ENCODE assay signal across 8 mouse cellular contexts in genomic region chr15:83056378-83057083, GRCm38 (mm10). TPM values are rescaled to one million over a fixed set of nuclear protein-coding genes. Genes with fewer than 3 reads are reported as not detected.
DNase-seq lines count a peak whose midpoint lies in the region; ATAC-seq and TF ChIP-seq lines count a peak whose summit lies in the region.

No protein-coding gene starts in this region.

- no peak overlapping the region for H3K27ac ChIP-seq in intestine, postnatal 0 days (ENCODE audit: low read depth, low read length)
- H3K27ac ChIP-seq in liver, embryonic 13.5 days: no peak overlapping the region

- under 1% methylated on average over 29 of the region's 29 CpGs for WGBS in intestine, postnatal 0 days
- WGBS in liver, embryonic 13.5 days (ENCODE audit: insufficient replicate concordance): 1% methylated on average over 29 of the region's 29 CpGs

- H3K9me3 ChIP-seq in intestine, postnatal 0 days (ENCODE audit: control insufficient read depth): no peaks in the 10 kb centered on the region
- H3K9me3 ChIP-seq in liver, embryonic 13.5 days (replicated peaks): no peaks in the 10 kb centered on the region

- no peak overlapping the region for H3K9ac ChIP-seq in intestine, postnatal 0 days (ENCODE audit: low read depth, low read length)
- H3K9ac ChIP-seq in liver, embryonic 13.5 days: no peak overlapping the region

- H3K27me3 ChIP-seq in intestine, postnatal 0 days (replicated peaks; ENCODE audit: control insufficient read depth, insufficient read depth, low read length): 0 out of 2 replicates have a peak, but pooled peaks cover 8% of the 10 kb centered on the region
- H3K27me3 ChIP-seq in liver, embryonic 13.5 days: peaks cover 43% of the 10 kb centered on the region

- no peaks in the 10 kb centered on the region; the same call in 1 of the 2 replicates for H3K4me1 ChIP-seq in intestine, postnatal 0 days (replicated peaks; ENCODE audit: control insufficient read depth, insufficient read depth, low read length)
- peaks cover 23% of the 10 kb centered on the region for H3K4me1 ChIP-seq in liver, embryonic 13.5 days (replicated peaks)

- DNase-seq in cerebellum, postnatal 10 days: peak; percentile 47 to 61
- no peak for DNase-seq in cerebellum, postnatal 4 days (ENCODE audit: low spot score in 2 of 2)
- DNase-seq in adrenal gland, postnatal 36 days: peak; percentile 49 to 56
- peak; percentile 54 to 58 for DNase-seq in frontal cortex, postnatal 10 days (ENCODE audit: low spot score in 2 of 2)
- DNase-seq in liver, embryonic 13.5 days: no peak
- DNase-seq in right cerebral cortex, postnatal 10 days (ENCODE audit: low spot score in 2 of 2): peak; percentile 75 to 80
- no peak for DNase-seq in gastrocnemius, adult 18-20 months (ENCODE audit: low spot score)

- H3K4me3 ChIP-seq in intestine, postnatal 0 days (ENCODE audit: low read depth, low read length): peak overlapping the region; percentile 36
- H3K4me3 ChIP-seq in liver, embryonic 13.5 days (replicated peaks): peak overlapping the region; percentile 33

- H3K36me3 ChIP-seq in intestine, postnatal 0 days (ENCODE audit: control insufficient read depth, insufficient read depth): no peaks in the 10 kb centered on the region
- no peaks in the 10 kb centered on the region for H3K36me3 ChIP-seq in liver, embryonic 13.5 days

- TF ChIP-seq CTCF in intestine, postnatal 0 days (IDR thresholded peaks at IDR 0.05; ENCODE audit: low read depth): no peak

- no peak for ATAC-seq in intestine, postnatal 0 days
- no peak for ATAC-seq in liver, embryonic 13.5 days (ENCODE audit: low read depth)

- peak overlapping the region; percentile 75 for H3K4me2 ChIP-seq in intestine, postnatal 0 days (replicated peaks; ENCODE audit: low read depth)
- peak overlapping the region; percentile 54 for H3K4me2 ChIP-seq in liver, embryonic 13.5 days

RNA-seq across cellular contexts. Expression of gene Nfam1, which starts 23.4 kb away (rescaled TPM):
- total RNA-seq in adrenal gland, postnatal 36 days (2021): 1 to 10 TPM; 2.2 to 3.3 TPM
- polyA plus RNA-seq in intestine, postnatal 0 days (2015; fragmentation: Nextera tagmentation; extraction: Ambion mirVana): 1.1 and 1.2 TPM in 2 replicates
- 5.9 and 7.0 TPM in 2 replicates for polyA plus RNA-seq in liver, embryonic 13.5 days (2015; fragmentation: Nextera tagmentation; extraction: Ambion mirVana)
- under 1 TPM; 0.66 to 0.78 TPM for total RNA-seq in gastrocnemius, adult 18-20 months (2021)

RNA-seq across cellular contexts. Expression of gene Serhl, which starts 32.8 kb away (rescaled TPM):
- total RNA-seq in adrenal gland, postnatal 36 days (2021): 10 to 100 TPM; 42.6 to 59.9 TPM
- 58.5 and 65.6 TPM in 2 replicates for polyA plus RNA-seq in intestine, postnatal 0 days (2015; fragmentation: Nextera tagmentation; extraction: Ambion mirVana)
- 20.1 and 23.8 TPM in 2 replicates for polyA plus RNA-seq in liver, embryonic 13.5 days (2015; fragmentation: Nextera tagmentation; extraction: Ambion mirVana)
- total RNA-seq in gastrocnemius, adult 18-20 months (2021): 10 to 100 TPM; 26.9 to 33.9 TPM

Comparison
In these comparisons a context has a peak if more than half of its experiments do, and no peak if none do; other contexts are left out.
1. DNase-seq: peak in cerebellum, postnatal 10 days (2 of 2), adrenal gland, postnatal 36 days (2 of 2), frontal cortex, postnatal 10 days (2 of 2) and right cerebral cortex, postnatal 10 days (2 of 2); none in cerebellum, postnatal 4 days (0 of 2), liver, embryonic 13.5 days (single experiment) and gastrocnemius, adult 18-20 months (single experiment).